Mouse (Mus musculus) stomach, postnatal 0 days (tissue): ENCODE measurements around the gene Kcnmb3. TPM values are rescaled to one million over a fixed set of nuclear protein-coding genes. Genes with fewer than 3 reads are reported as not detected.

ENCODE experiments used
- ATAC-seq: fragments of 200-750 bp; cut with Nextera tagmentation; 2 replicates; pipeline ENCODE4 v1.8.0; 2017; ENCODE audit not compliant: low FRiP score, low TSS enrichment
- DNase-seq: peaks from one replicate; pipeline ENCODE4 v3.0.0-alpha.2; 2016; ENCODE audit warnings: low spot score
- H3K27ac ChIP-seq: fragments of 300-500 bp; sonication (generic); replicated peaks from 2 replicates; pipeline ENCODE4 v1.5.1; 2014; ENCODE audit warnings: mild to moderate bottlenecking, control low read depth
- H3K27me3 ChIP-seq: fragments of 300-500 bp; sonication (generic); 2 replicates; pipeline ENCODE4 v1.6.1; 2014; ENCODE audit warnings: low read length; ENCODE audit not compliant: control insufficient read depth, insufficient read depth
- H3K36me3 ChIP-seq: fragments of 300-500 bp; sonication (generic); 2 replicates; pipeline ENCODE4 v1.6.1; 2014; ENCODE audit warnings: low read length, mixed read lengths; ENCODE audit not compliant: control insufficient read depth, insufficient read depth
- H3K4me1 ChIP-seq: fragments of 300-500 bp; sonication (generic); replicated peaks from 2 replicates; pipeline ENCODE4 v1.6.1; 2014; ENCODE audit warnings: antibody characterized with exemption; ENCODE audit not compliant: control insufficient read depth, insufficient read depth
- H3K4me2 ChIP-seq: fragments of 300-500 bp; sonication (generic); replicated peaks from 2 replicates; pipeline ENCODE4 v1.6.1; 2014; ENCODE audit warnings: low read depth, mild to moderate bottlenecking, control low read depth, moderate library complexity
- H3K4me3 ChIP-seq: fragments of 300-500 bp; sonication (generic); 2 replicates; pipeline ENCODE4 v1.5.1; 2014; ENCODE audit warnings: low read depth, low read length, control low read depth
- H3K9ac ChIP-seq: fragments of 300-500 bp; sonication (generic); 2 replicates; pipeline ENCODE4 v1.6.1; 2014; ENCODE audit warnings: mild to moderate bottlenecking, low read length, control low read depth, mixed read lengths
- H3K9me3 ChIP-seq: fragments of 300-500 bp; sonication (generic); 2 replicates; pipeline ENCODE4 v1.6.1; 2016; ENCODE audit warnings: low read length; ENCODE audit not compliant: control insufficient read depth
- CTCF ChIP-seq: IDR thresholded peaks from 2 replicates; pipeline ENCODE4 v1.5.1; 2016; ENCODE audit warnings: antibody characterized with exemption, low read depth, mild to moderate bottlenecking, moderate library complexity
- EP300 ChIP-seq: optimal IDR thresholded peaks from 2 replicates; pipeline ENCODE3; 2016; ENCODE audit warnings: antibody characterized with exemption
- WGBS: fragments of 180-500 bp; shearing (Covaris S2); extraction: QIAGEN DNeasy Blood & Tissue Kit; methylation state at CpG from one replicate; pipeline ENCODE4 v1.1.7; 2014; 5-methylcytosine and 5-hydroxymethylcytosine counted together
- polyA plus RNA-seq: library from polyadenylated mRNA; unstranded; fragments of >200 nt; fragmentation: Nextera tagmentation; extraction: Ambion mirVana; gene quantifications from 2 replicates; pipeline ENCODE4 v1.2.1, GENCODE M21; 2015

Kcnmb3 gene
- polyA plus RNA-seq, 1 experiment from 2014 or later = 0.05 TPM

GRCm38 (mm10) chr3:32490076-32490927, 1.7 kb downstream of the Kcnmb3 start:
- Histone ChIP-seq H3K4me2 (no peak overlapping the region), H3K9ac (no peak overlapping the region), H3K36me3 (no peaks in the 10 kb centered on the region), H3K4me1 (no peaks in the 10 kb centered on the region), H3K27me3 (no peaks in the 10 kb centered on the region), H3K27ac (no peak overlapping the region), H3K9me3 (no peaks in the 10 kb centered on the region), H3K4me3 (no peak overlapping the region)
- ATAC-seq = no peak
- no peak for TF ChIP-seq EP300
- no peak for TF ChIP-seq CTCF
- DNase-seq = no peak
- WGBS = 76% methylated on average over 15 of the region's 15 CpGs

GRCm38 (mm10) chr3:32488172-32488571, 3.9 kb downstream of the Kcnmb3 start:
- H3K9ac ChIP-seq = no peak overlapping the region
- no peaks in the 10 kb centered on the region for H3K4me1 ChIP-seq
- no peak for DNase-seq
- no peaks in the 10 kb centered on the region for H3K27me3 ChIP-seq
- H3K9me3 ChIP-seq = no peaks in the 10 kb centered on the region
- no peak overlapping the region for H3K27ac ChIP-seq
- no peak overlapping the region for H3K4me2 ChIP-seq
- WGBS = 73% methylated on average over 6 of the region's 6 CpGs
- H3K36me3 ChIP-seq = no peaks in the 10 kb centered on the region
- ATAC-seq = no peak
- TF ChIP-seq CTCF (no peak), EP300 (no peak)
- H3K4me3 ChIP-seq = no peak overlapping the region

GRCm38 (mm10) chr3:32486543-32486942, 5.5 kb downstream of the Kcnmb3 start:
- 72% methylated on average over 4 of the region's 4 CpGs for WGBS
- H3K9me3 ChIP-seq = no peaks in the 10 kb centered on the region
- H3K4me3 ChIP-seq = no peak overlapping the region
- no peak overlapping the region for H3K27ac ChIP-seq
- ATAC-seq = no peak
- no peak overlapping the region for H3K9ac ChIP-seq
- no peaks in the 10 kb centered on the region for H3K27me3 ChIP-seq
- DNase-seq = no peak
- H3K4me1 ChIP-seq = no peaks in the 10 kb centered on the region
- H3K36me3 ChIP-seq = no peaks in the 10 kb centered on the region
- TF ChIP-seq EP300 = no peak
- TF ChIP-seq CTCF = no peak
- H3K4me2 ChIP-seq = no peak overlapping the region

- Histone ChIP-seq H3K27me3 (no peaks in the 10 kb centered on the region), H3K36me3 (no peaks in the 10 kb centered on the region), H3K9ac (no peak overlapping the region), H3K4me3 (no peak overlapping the region), H3K9me3 (no peaks in the 10 kb centered on the region), H3K27ac (no peak overlapping the region), H3K4me1 (no peaks in the 10 kb centered on the region), H3K4me2 (no peak overlapping the region)
- TF ChIP-seq EP300 (no peak), CTCF (no peak)
- 83% methylated on average over 3 of the region's 3 CpGs for WGBS
- ATAC-seq = no peak
- DNase-seq = no peak
Observed at GRCm38 (mm10) chr3:32483035-32483434, 9.0 kb downstream of the Kcnmb3 start.

GRCm38 (mm10) chr3:32479961-32480360, 12.1 kb downstream of the Kcnmb3 start:
- 90% methylated on average over 7 of the region's 7 CpGs for WGBS
- Histone ChIP-seq H3K4me1 (no peaks in the 10 kb centered on the region), H3K36me3 (no peaks in the 10 kb centered on the region), H3K4me3 (no peak overlapping the region), H3K9ac (no peak overlapping the region), H3K27me3 (no peaks in the 10 kb centered on the region), H3K9me3 (no peaks in the 10 kb centered on the region), H3K27ac (no peak overlapping the region), H3K4me2 (no peak overlapping the region)
- DNase-seq (no peak), ATAC-seq (no peak)
- TF ChIP-seq EP300 = no peak
- TF ChIP-seq CTCF = no peak

- no peak overlapping the region for H3K4me3 ChIP-seq
- H3K9me3 ChIP-seq = no peaks in the 10 kb centered on the region
- no peaks in the 10 kb centered on the region for H3K36me3 ChIP-seq
- ATAC-seq (no peak), DNase-seq (no peak)
- no peak overlapping the region for H3K4me2 ChIP-seq
- 78% methylated on average over 10 of the region's 10 CpGs for WGBS
- no peak for TF ChIP-seq CTCF
- no peak for TF ChIP-seq EP300
- no peaks in the 10 kb centered on the region for H3K27me3 ChIP-seq
- no peak overlapping the region for H3K27ac ChIP-seq
- H3K4me1 ChIP-seq = peaks cover 3% of the 10 kb centered on the region; the same call in 1 of the 2 replicates
- H3K9ac ChIP-seq = no peak overlapping the region
Observed at GRCm38 (mm10) chr3:32473184-32473583, 18.8 kb downstream of the Kcnmb3 start.
